Mouse (Mus musculus): ENCODE data around the gene Igsf8.

The Igsf8 gene

GRCm38 (mm10) chr1:172343914-172344313 lies 82.5 kb downstream of the Igsf8 start:
- in situ Hi-C loops (cut with MboI, MseI) = no loop called here

- in situ Hi-C loops (cut with MboI, MseI) = no loop called here
These were observed 83.4 kb downstream of the Igsf8 start for GRCm38 (mm10) chr1:172344820-172345219.

GRCm38 (mm10) chr1:172346707-172347106 lies 85.3 kb downstream of the Igsf8 start:
- in situ Hi-C loops (cut with MboI, MseI) = no loop called here

DNA sequence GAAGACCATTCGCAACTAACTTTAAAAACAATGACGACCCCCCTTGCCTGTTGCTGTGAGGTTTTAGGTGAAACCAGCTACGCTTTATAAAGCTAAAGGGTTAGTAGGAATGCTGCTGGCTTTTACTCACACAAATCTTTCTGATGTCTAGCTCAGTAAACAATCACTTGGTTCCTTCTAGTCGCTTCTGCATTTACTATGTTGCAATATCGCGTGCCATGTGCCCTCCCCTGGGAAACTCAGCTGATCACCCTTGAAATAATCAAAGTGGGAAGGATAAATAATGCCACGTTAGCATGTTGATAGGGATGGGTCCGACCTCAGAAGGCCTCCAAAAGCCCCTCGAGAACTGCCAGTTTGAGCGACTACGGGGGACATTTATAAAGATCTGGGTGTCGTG lies 85.9 kb downstream of the Igsf8 start:
- in situ Hi-C loops (cut with MboI, MseI) = no loop called here

- in situ Hi-C loops (cut with MboI, MseI) = no loop called here
These were observed 88.1 kb downstream of the Igsf8 start for GRCm38 (mm10) chr1:172349504-172349903.

- in situ Hi-C loops (cut with MboI, MseI) = loop anchor here in 1 of 2 experiments (5.0 kb wide), 1 partner anchor 303 kb away; no protein-coding TSS in a partner anchor
These were observed 88.7 kb downstream of the Igsf8 start for GRCm38 (mm10) chr1:172349916-172350812.

DNA sequence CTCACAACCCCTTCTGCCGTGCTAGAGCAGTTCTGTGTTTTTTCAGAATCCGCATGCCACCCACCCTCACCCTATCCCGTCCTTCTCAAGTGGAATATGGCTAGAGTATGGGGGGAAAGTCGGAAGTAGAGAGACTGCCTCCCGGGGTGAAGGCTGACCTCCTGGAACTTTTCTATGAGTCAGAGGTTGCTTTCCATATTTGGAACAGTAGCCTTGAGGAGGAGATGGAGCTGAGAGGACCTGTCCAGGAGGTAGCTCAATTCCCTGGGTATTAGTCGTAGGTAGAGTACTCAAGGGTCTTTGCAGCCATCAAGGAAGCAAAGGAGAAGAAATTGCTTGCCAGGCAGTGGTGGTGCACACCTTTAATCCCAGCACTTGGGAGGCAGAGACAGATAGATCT lies 90.6 kb downstream of the Igsf8 start:
- in situ Hi-C loops (cut with MboI, MseI) = loop anchor here in 1 of 2 experiments (5.0 kb wide), 1 partner anchor 305 kb away; no protein-coding TSS in a partner anchor

DNA sequence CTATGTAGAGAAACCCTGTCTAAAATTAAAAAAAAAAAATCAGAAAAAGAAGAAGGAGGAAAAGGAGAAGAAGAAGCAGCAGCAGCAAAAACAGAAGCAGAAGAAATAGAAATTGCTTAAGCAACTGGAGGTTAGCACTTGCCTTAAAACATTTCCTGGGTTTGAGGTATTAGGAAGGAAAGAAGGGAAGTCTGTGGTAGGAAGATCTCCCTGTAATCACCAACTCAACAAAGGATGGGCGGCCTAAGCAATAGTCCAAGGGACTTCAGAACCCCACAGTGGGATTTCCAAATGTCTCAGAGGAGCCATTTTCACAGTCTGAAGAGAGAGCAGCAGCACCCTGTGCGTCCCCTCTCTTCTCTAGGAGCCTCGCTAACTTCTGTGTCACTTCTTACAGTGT lies 91.0 kb downstream of the Igsf8 start:
- in situ Hi-C loops (cut with MboI, MseI) = loop anchor here in 1 of 2 experiments (5.0 kb wide), 1 partner anchor 305 kb away; no protein-coding TSS in a partner anchor

- in situ Hi-C loops (cut with MboI, MseI) = no loop called here
These were observed 93.9 kb downstream of the Igsf8 start for GRCm38 (mm10) chr1:172355336-172355735.

GRCm38 (mm10) chr1:172357550-172357949 lies 96.1 kb downstream of the Igsf8 start:
- in situ Hi-C loops (cut with MboI, MseI) = no loop called here

DNA sequence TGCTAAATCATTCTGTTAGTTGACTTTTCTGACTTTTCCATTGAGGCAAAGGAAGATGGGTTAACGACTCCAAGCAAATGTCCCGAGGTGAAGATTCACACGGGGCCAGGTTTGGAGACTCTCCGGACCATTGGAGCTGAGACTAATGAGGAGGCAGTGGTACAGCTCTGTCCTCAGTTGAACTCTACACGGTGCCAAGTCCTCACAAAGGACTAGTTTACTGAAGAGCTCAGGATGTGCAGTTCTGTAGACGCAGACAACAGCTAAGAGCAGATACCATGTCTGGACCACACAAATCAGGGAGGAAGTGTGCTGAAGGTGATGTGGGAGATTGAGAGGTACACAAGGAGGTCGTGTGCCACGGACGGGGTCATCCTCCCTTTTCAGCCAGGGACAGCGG lies 96.9 kb downstream of the Igsf8 start:
- in situ Hi-C loops (cut with MboI, MseI) = no loop called here

GRCm38 (mm10) chr1:172364684-172365083 lies 103.2 kb downstream of the Igsf8 start:
- in situ Hi-C loops (cut with MboI, MseI) = loop anchor here in 1 of 2 experiments (5.0 kb wide), 1 partner anchor 32 kb away; no protein-coding TSS in a partner anchor

DNA sequence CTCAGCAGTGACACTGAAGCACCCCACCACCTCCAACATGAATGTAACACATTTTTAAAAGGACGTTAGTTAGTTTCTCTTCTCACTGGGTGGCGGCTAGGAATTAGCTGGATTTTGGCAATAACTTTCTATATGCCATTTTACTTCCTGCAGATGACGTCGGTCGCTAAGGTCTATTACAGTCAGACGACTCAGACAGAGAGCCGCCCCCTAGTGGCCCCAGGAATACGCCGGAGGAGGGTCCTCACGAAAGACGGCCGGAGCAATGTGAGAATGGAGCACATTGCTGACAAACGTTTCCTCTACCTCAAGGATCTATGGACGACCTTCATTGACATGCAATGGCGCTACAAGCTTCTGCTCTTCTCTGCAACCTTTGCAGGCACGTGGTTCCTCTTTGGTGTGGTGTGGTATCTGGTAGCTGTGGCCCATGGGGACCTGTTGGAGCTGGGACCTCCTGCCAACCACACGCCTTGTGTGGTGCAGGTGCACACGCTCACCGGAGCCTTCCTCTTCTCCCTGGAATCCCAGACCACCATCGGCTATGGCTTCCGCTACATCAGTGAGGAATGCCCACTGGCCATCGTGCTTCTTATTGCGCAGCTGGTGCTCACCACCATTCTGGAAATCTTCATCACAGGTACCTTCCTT lies 107.5 kb downstream of the Igsf8 start:
- in situ Hi-C loops (cut with MboI, MseI) = loop anchor here in 1 of 2 experiments (5.0 kb wide), 1 partner anchor 37 kb away; no protein-coding TSS in a partner anchor
